ENCODE assay signal across 1 mouse cellular context in the genomic region with DNA sequence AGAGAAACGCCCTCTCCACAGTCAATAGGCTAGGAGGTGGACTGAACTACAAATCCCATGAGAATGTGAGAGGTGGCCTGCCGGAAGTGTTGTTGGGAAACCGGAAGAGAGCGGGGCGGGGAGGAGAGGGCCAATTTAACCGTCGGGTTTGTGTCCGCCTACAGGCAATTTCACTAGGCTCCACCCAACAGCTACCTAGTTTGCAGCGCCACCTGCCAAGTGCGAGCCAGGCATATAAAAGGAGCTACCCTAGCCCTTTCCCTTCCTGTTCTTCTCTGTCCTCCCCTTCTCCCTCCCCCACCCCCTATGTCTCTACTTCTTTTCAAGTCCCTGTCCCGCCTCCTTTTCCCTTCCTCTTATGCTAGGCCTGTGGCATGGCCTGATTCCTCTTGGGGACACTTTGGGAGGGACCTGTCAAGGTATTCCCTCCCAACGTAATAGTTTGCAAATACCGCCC.
TF ChIP-seq lines count a peak whose summit lies in the region.

No protein-coding gene starts in this region.

TF ChIP-seq in myocyte, 11 proteins besides CTCF, POLR2A, EP300 and RAD21 (continued from another document):
- TF ChIP-seq REST (IDR thresholded peaks at IDR 0.05; ENCODE audit: insufficient read depth, insufficient read length) = no peak
- no peak for TF ChIP-seq TCF3 (IDR thresholded peaks at IDR 0.05; ENCODE audit: insufficient read length, low read depth)
- no peak for TF ChIP-seq MYOG (IDR thresholded peaks at IDR 0.05; ENCODE audit: control insufficient read depth in 1 of 3, insufficient read depth in 1 of 3, insufficient read length in 2 of 3, low read depth in 2 of 3)
- TF ChIP-seq USF1 (IDR thresholded peaks at IDR 0.05; ENCODE audit: low read depth) = no peak
- no peak for TF ChIP-seq POLR2AphosphoS2 (IDR thresholded peaks at IDR 0.05; ENCODE audit: insufficient read length, low read depth)
- TF ChIP-seq MYOD1 (IDR thresholded peaks at IDR 0.05; ENCODE audit: control insufficient read depth in 1 of 3, insufficient read length in 2 of 3, low read depth in 2 of 3) = no peak
- no peak for TF ChIP-seq CEBPB (IDR thresholded peaks at IDR 0.05; ENCODE audit: insufficient read depth, poor library complexity, severe bottlenecking)
- no peak for TF ChIP-seq TCF12 (IDR thresholded peaks at IDR 0.05; ENCODE audit: insufficient read depth, poor library complexity, severe bottlenecking)
